Mouse (Mus musculus): ENCODE measurements around the gene Gm20696.

Gm20696 gene

DNA sequence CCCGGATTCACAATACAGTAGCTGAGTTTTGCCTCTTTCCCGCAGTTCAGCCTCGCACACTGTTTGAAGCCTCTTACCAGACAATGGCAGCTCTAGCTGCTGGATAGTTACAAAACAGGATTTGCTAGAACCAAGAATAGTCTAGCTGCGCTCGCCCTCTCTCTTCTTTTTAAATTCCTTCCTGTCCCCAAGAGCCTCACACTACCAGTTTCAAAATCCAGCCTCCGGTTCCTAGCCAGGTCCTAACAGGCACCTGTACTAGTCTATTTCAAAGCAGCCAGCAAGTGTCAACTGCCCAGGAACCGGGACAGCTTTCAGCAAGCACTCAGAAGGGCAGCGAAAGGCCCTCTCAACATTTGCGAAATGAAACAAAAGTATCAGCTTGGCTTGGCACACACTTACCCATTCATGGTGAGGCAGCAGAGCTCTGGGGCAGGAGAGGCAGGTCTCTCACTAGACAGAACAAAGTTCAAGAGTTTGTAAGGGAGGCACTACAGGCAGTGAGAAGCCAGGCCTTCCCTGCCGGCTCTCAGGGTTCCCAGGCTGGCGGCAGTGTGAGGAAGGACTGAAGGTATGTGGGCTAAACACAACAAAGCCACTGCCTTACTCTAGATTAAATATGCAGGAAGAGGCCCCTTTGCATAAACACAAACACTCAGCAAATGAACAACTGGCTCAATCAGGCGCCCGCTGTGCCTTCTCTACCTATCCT, 400.5 kb downstream of the Gm20696 start:
- in situ Hi-C loops (cut with MboI, MseI), result no loop called here

DNA sequence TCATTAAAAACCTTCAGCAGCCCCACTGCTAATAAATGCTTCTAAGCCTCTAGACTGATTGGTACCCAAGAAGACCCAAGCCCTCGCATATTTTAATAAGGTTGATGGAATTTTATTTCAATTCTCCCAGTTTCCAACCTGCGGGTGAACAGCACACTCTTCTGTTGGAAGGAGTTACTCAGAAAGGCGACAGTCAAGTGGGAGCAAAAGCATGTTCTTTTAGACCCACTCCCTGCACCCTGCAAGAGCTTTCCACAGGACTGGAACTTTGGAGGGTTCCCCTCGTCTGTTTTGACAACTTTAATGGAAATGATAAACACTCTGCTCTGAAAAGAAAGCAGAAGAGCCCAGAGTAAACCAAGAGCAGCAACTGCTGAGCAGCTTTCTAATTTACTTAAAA, 401.4 kb downstream of the Gm20696 start:
- in situ Hi-C loops (cut with MboI, MseI), result no loop called here

DNA sequence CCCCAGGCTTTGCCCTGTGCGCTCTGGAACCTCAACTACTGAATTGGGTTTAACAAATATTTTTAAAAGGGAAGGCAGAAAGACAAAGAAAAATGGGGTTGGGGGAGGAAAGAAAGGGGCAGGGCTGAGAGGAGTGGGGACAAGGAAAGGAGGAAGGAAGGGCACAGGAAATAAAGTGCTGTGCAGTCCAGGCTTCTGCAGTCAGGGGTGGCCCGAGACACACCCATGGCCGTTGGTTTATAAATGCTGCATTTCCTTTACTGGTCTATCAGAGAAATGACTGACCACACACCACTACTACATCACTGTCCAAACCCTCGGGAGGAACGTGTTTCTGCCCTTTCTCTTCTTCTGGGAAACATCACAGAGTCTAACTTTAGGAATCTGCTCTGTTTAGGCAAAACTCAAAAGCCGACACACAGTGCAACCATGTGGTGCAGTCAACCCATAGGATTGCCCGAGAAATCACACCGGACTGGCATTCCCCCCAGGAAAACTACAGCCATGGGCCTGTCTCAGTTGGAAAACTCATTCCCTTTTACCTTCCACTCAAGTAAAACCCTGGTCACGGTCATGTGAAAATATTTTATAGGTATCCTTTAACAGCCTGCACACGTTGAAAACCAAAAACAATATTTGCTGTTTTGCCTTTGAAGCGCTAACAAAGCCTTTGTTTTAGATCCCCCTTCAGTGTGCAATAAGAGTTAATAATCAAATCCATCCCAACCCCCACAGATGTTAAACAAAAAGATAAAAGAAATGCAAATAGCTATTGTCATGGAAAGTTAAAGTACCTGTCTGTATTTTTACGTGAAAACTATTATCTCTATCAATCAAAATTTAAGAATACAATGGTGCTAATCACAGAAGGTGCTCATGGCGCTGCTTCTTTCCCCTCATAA, 402.2 kb downstream of the Gm20696 start:
- in situ Hi-C loops (cut with MboI, MseI), result no loop called here

DNA sequence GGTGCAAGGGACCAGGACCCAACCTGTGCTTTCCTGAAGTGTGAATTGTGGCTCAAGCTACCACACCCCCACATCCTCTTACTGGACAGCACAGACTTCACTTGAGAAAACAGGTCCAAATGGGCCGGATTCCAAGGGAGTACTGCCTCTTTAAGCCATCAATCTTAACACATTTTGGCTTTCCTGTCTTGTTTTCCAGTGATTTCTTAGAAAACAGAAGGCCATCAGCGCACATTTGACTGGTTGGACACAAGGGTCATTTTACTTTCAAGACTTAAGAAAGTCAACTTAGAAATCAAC, 402.8 kb downstream of the Gm20696 start:
- in situ Hi-C loops (cut with MboI, MseI), result no loop called here

DNA sequence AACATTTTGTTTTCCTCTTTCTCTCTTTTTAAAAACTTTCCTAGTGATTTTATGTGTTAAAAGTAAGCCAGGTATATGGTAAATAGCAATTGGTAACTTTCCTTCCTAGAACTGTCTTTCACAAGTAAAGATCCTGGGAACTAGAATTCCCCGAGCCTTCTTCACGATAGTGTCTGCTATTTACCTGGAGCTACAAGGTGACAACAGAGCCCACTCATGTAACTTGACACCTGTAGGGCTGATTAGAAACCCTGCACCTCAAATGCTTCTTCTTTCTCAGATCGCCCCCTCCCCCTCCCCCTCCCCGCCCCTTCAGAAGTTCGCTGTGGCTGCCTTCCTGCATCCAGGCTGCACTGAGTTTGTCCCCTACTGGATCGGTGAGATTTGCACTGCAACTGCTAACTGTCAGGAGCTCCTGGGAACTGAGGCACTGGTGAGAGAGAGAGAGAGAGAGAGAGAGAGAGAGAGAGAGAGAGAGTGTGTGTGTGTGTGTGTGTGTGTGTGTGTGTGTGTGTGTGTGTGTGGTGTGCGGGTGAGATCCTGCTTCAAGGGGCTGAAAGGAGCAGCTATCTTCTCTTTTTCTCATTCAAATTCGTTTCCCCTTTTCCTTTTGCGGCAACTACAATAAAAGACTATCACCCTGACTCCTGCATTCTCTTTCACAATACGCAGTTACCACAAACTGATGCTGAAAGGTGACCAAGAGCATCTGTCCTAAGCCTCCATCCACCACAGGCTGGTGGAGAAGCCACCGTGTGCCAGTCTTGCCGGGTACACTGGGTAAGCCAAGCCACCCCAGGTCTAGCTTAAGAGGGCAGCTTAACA, 403.3 kb downstream of the Gm20696 start:
- in situ Hi-C loops (cut with MboI, MseI), result no loop called here

DNA sequence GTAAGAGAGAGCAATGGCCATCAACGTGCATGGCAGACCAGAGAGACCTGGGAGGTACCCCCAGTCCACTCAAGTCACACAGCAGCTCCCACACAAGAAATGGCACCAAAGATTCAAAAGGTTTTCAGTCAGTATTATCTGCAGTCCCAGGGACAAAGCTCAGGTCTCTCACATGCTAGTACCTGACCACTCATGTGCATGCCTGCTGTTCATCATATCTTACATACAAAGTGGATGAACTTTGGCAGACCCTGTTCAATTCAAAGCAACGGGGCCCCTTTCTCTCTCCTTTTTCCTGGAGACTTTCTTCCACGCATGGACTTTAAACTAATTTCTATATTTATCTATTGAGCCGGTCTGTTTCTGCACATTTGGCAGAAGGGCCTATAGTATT, 404.9 kb downstream of the Gm20696 start:
- in situ Hi-C loops (cut with MboI, MseI), result no loop called here

DNA sequence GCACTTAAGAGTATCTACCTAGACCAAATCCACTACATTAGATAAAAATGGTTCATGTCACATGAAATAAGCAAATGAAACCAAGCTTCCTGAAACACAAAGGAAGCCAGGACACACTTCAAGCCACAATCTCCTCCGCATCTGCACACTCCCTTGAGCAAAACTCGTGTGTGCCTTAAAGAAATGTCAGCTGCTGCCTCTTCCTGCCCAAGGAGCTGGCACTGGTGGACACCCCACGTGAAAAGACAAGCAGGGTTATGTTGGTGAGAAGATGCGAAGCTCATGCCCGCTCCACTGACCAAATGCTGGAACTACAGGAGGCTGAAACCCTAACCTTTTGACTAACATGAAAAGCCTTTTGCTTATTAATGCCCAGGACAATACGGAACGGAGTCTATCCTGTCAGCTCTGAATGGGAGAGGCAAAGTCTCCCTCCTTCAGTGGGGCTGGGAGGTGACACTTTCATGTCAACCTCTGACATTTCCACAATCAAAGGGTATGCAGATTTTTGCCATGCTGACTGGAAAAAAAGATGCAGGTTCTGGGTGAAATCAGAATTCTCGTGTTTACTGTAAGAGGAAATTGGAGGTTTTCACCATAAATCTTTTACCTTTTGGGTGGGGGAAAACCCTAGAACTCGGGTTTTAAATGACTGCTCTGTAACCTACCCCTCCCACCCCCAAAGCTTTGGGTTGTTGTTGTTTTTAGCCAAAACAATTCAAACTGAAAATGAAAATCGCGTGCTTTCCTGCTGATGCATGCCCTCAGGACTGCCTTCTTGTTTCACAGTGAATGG, 405.5 kb downstream of the Gm20696 start:
- in situ Hi-C loops (cut with MboI, MseI), result no loop called here

DNA sequence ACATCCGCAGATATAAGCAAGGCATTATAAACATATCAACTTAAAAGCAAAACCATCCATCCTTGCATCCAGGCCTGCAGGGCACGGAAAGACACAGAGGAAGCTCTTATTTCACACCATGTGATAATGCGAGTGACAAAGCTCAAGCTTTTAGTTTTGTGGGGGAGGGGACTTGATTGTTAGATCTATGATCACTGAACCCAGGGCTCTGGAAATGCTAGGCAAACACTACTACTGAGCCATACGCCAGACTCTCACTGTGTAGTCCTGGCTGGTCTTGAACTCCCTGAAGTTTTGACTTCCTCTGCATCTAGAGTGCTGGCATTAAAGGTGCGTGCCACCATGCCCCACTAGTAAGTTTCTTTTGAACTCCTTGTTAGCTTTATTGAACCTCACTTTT, 408.3 kb downstream of the Gm20696 start:
- in situ Hi-C loops (cut with MboI, MseI), result loop anchor here (10.0 kb wide), 1 partner anchor 204 kb away; no protein-coding TSS in a partner anchor

DNA sequence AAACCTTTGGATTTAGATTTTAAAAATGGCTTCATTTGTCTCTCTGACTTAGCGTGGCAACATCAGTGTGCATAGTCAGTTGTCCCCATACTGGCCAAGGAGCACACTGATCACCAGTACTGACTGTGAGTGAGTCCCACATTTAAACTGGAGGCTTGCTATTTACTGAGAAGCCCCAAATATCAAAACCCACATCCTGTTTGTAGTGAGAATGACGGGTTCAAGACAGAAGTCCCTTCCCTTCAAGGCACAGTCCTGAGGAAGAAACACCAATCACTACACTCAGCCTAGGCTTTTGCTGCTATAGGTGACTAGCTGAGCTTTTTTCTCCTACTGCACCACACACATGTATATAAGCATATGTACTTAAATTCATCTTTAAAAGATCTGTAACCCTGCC, 408.9 kb downstream of the Gm20696 start:
- in situ Hi-C loops (cut with MboI, MseI), result loop anchor here (10.0 kb wide), 1 partner anchor 203 kb away; no protein-coding TSS in a partner anchor

DNA sequence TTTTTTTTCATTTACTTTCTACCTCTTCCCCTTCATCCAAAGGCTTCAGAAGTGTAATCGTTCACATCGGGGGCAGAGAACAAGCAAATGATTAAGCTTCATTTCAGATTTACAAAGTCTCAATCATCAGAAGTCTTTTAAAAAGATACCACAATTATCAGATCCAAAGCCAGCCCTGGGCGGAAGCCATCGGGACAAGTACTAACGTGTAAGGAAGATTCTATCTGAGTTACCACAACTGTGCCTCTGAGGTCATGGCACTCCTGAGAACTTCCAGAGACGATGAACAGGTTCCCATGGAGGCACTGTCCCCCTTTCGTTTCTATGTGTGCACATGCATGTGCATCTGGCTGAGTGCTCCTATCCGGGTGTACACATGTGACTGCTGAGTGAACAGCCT, 413.3 kb downstream of the Gm20696 start:
- in situ Hi-C loops (cut with MboI, MseI), result loop anchor here (10.0 kb wide), 1 partner anchor 199 kb away; no protein-coding TSS in a partner anchor

DNA sequence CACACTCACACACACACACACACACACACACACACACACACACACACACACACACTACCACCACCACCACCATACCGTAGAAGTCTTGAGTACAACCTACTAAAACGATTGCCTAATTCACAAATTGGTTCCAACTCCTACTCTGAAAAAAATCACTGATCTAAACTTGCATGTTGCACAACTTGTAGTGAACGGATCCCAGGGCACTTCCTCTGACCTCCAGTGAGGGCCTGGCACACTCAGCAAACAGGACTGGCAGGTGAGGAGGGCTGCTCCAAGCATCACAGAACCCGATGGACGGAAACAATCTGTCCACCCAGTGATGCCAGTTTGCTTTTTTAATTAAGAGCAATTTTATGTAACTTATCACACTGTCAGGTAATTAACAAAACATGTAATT, 413.8 kb downstream of the Gm20696 start:
- in situ Hi-C loops (cut with MboI, MseI), result loop anchor here (10.0 kb wide), 1 partner anchor 198 kb away; no protein-coding TSS in a partner anchor

DNA sequence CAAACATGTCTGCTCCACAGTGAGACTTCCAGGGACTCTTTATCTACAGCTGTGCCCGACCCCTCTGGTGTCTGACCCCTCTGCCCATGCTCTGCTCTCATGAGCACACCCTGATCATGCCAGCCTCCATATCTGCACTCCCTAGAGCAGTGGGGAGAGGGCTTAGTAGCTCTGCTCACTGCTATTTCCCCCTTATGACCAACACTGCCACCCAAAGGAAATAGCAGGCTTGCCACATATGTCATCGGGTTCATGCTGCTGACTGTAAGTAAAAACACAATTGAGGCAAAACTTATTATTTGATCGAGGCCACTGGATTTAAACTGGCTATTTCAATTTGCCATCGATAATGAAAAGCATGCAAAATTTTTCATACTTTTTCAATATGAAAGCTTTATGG, 414.7 kb downstream of the Gm20696 start:
- in situ Hi-C loops (cut with MboI, MseI), result loop anchor here (10.0 kb wide), 1 partner anchor 197 kb away; no protein-coding TSS in a partner anchor

DNA sequence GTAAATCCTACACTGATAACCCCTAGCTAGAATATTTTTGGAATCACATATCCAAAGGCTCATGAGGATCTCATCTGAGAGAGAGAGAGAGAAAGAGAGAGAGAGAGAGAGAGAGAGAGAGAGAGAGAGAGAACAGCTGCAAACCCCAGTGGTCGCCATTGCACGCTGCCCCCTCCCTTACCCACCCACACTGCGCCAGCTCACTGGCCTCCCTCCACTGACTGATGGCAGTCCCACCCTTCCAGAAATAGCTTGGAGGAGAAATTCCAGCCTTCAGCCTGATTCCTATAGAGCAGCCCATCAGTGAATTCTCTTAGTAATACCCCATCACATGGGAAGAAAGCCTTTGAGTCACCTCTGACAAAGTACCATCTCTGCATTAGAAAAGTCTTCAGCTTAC, 415.4 kb downstream of the Gm20696 start:
- in situ Hi-C loops (cut with MboI, MseI), result loop anchor here (10.0 kb wide), 1 partner anchor 196 kb away; no protein-coding TSS in a partner anchor

DNA sequence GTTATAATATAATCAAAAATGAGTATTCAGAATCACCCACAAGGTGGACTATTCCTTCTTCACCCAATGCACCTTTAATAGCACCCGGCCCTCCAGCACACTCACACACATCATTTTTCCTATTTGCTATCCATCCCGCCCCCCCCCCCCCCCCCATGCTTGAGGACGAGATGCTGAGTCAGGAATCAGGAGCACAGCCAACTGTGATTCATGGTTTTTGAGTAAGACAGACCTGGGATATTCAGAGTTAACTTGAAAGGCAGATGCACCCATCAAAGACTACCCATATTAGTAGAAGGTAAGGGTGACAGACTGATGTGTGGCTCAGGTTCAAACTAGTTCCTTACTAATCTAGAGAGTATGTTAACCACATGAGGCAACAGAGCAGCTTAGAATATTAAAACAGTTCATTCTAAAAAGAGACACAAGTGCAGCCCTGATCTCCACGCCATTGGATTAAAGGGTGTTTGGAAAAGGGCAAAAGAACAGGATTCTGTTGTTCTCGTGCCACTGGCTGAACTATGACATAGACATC, 417.0 kb downstream of the Gm20696 start:
- in situ Hi-C loops (cut with MboI, MseI), result loop anchor here (10.0 kb wide), 1 partner anchor 195 kb away; no protein-coding TSS in a partner anchor

DNA sequence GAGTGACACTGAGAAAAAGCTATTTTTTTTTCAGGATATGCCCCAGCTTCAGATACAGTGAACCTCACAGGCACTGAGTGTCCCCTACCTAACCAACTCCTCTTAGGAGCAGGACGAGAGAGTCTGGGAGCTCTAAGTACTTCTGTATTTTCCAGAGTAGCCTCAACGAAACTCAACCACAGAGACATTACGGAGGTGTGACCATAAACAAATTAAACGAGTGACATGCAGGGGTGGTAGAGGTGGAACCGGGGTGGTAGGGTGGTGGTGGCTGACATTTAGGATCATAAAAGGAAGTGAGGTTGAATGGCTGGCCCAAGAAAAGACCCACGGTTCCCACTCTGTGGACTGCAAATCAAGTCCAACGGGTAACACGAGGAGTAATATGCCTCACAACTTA, 418.2 kb downstream of the Gm20696 start:
- in situ Hi-C loops (cut with MboI, MseI), result no loop called here

DNA sequence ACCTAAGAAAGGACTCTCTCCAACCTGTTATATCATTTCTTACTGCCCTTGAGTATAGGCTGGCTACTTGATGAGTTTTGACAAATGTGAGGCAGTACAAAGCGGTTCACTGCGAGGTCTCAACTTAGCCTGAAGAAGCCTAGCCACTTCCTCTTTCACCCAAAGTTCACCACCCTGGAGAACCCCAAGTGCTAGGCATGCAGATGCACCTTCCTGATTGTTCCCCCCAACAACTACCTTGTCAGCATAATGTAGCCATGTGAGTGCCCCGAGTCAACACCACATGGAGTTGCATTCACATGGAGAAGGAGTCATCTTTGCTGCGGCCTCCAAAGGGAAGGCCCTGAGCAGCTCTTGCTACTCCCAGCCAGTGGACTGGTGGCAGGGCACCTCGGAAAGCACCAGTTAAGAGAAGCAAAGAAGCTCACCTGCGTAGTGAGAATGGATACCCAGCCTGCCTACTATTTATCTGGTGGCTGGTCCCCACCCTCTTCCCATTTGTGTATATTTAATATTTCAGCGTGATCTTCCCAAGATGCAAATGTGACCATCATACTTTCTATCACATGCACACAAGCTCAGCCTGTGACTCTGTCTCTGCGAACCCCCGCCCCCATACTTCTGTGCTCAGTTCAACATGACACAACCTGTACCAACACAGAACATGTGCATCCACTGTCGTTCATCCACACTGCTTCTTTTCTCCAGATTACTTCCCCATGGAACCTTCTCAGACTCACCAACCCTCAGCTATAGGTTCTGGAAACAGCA, 424.8 kb downstream of the Gm20696 start:
- in situ Hi-C loops (cut with MboI, MseI), result no loop called here

DNA sequence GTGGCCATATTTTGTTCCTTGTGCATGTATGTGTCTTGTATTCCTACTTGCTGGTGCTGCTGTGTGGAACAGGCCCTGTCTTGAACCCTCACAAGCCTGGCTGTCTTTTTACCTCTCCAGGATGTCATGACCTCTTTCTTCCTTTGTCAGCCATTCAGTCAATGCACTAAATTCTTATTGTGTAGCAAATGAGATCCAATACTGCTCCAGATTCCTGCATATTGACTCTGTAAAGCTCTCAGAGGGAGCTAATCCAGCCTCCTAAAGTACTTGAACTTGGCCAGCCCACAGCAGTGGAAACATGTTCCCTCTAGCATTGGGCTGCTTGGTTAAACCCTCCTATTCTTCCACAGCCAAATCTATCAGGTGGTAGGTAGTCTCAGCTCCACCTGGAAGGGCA, 425.8 kb downstream of the Gm20696 start:
- in situ Hi-C loops (cut with MboI, MseI), result no loop called here

DNA sequence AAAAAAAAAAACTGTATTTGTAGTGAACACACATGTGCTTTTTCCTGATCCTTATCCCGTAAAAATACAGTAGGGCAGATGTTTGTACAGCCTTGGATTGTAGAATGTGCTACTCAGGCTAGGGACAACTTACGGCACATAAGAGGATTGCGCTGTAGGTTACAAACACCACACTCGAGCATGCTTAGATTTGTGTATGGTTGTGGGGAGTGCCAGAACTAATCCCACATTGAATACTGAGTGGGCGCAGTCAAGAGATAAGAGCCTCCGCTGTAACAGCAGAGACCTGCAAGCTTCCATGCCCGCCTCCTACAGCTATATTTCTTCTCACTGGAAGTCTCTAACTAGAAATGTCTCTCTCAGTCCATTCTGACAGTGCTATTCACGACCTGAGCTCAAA, 431.0 kb downstream of the Gm20696 start:
- in situ Hi-C loops (cut with MboI, MseI), result no loop called here

DNA sequence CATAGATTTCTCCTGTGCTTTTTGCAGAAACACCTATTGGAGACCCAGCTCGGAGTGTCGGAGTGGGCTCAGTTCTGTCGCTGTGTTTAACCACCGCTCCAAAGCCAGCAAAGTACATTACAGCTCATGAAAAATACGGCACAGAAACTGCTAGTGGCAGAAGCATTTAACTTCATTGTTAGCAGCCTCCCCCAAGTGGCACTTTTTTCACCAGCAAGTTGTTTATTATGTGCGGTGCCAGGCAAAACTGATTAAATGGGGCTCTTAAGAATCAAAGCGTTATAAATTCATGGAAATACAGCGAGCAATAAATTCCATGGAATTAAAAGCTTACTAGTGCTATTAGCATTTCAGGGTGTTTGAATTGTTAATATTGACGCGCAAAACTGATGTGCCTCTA, 433.2 kb downstream of the Gm20696 start:
- in situ Hi-C loops (cut with MboI, MseI), result no loop called here

DNA sequence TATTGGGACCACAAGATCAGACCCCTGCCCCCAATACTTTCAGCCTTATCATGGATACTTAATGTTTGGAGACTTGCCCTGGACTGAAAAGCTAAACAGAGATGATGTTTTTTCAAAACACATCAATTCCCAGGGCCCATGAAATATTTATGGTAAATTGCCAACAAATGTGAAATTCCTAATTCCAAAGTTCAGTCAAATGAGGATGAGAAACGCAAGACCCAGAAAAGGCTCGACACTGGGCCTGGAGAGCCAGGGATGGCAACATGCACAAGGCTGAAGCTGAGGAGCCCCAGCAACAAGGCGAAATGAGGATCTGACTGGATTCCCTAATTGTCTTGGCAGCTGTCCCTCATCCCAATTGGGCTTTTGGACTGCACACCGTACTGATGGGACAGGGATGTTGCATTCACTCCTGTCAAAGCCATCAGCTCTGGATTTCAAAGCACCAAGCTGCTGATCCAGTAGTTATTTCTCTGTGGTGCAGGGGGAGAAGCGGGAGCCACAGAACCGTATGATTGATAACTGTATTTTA, 438.2 kb downstream of the Gm20696 start:
- in situ Hi-C loops (cut with MboI, MseI), result no loop called here
